Mouse (Mus musculus) naive thymus-derived CD4-positive, alpha-beta T cell, adult 2 months (primary cell): ENCODE data around the gene Ifitm7.
"Not testable (repeated sequence)": the region's sequence is repeated elsewhere in the genome, so short reads cannot be mapped to it uniquely, and the experiment has no call there.

Experiments used
- DNase-seq: peaks from one replicate; pipeline ENCODE4 v3.0.0-alpha.2; 2011; ENCODE audit warnings: low read depth

Gene Ifitm7

GRCm38 (mm10) chr16:13986574-13987478 lies at the start of gene Ifitm7, which contains the start of gene 2900011O08Rik:
Gene Ifitm7, minus strand, starts transcription at chr16:13986888.
Gene 2900011O08Rik, plus strand, starts transcription at chr16:13986604.
- no peak for DNase-seq

- no peak for DNase-seq
Measured at GRCm38 (mm10) chr16:14033076-14033475, 46.4 kb upstream of the Ifitm7 start.

- DNase-seq, result no peak
Measured at GRCm38 (mm10) chr16:14030650-14031049, 44.0 kb upstream of the Ifitm7 start.

GRCm38 (mm10) chr16:14029851-14030250 lies 43.2 kb upstream of the Ifitm7 start:
- no peak for DNase-seq

GRCm38 (mm10) chr16:14029072-14029471 lies 42.4 kb upstream of the Ifitm7 start:
- no peak for DNase-seq

- no peak for DNase-seq
Measured at GRCm38 (mm10) chr16:14025091-14025990, 38.7 kb upstream of the Ifitm7 start.

GRCm38 (mm10) chr16:14021166-14021822 lies 34.6 kb upstream of the Ifitm7 start:
- no peak for DNase-seq

- no peak for DNase-seq
Measured at GRCm38 (mm10) chr16:14017306-14017705, 30.6 kb upstream of the Ifitm7 start.

GRCm38 (mm10) chr16:14009966-14010365 lies 23.3 kb upstream of the Ifitm7 start:
- DNase-seq, result no peak

GRCm38 (mm10) chr16:14008708-14009107 lies 22.0 kb upstream of the Ifitm7 start:
- DNase-seq, result no peak

- DNase-seq, result no peak
Measured at GRCm38 (mm10) chr16:14008081-14008480, 21.4 kb upstream of the Ifitm7 start.

GRCm38 (mm10) chr16:14005266-14005665 lies 18.6 kb upstream of the Ifitm7 start:
- no peak for DNase-seq

GRCm38 (mm10) chr16:14004726-14005125 lies 18.0 kb upstream of the Ifitm7 start:
- no peak for DNase-seq

GRCm38 (mm10) chr16:14004170-14004569 lies 17.5 kb upstream of the Ifitm7 start:
- no peak for DNase-seq

- no peak for DNase-seq
Measured at GRCm38 (mm10) chr16:14003386-14004130, 16.9 kb upstream of the Ifitm7 start.

- DNase-seq, result no peak
Measured at GRCm38 (mm10) chr16:13994502-13994901, 7.8 kb upstream of the Ifitm7 start.

GRCm38 (mm10) chr16:13994076-13994475 lies 7.4 kb upstream of the Ifitm7 start:
- no peak for DNase-seq

GRCm38 (mm10) chr16:13992518-13993248 lies 6.0 kb upstream of the Ifitm7 start:
- no peak for DNase-seq

GRCm38 (mm10) chr16:13986197-13986573 lies 503 bp downstream of the Ifitm7 start:
- no peak for DNase-seq

GRCm38 (mm10) chr16:13983161-13983560 lies 3.5 kb downstream of the Ifitm7 start:
- no peak for DNase-seq

- not testable (repeated sequence) for DNase-seq
Measured at GRCm38 (mm10) chr16:13981726-13982125, 5.0 kb downstream of the Ifitm7 start.
